Mouse (Mus musculus) adrenal gland, adult 2 months (tissue): ENCODE measurements around the gene E030030I06Rik. TPM values are rescaled to one million over a fixed set of nuclear protein-coding genes. Genes with fewer than 3 reads are reported as not detected.
"Not testable (repeated sequence)": the region's sequence is repeated elsewhere in the genome, so short reads cannot be mapped to it uniquely, and the experiment has no call there.

Experiments
- DNase-seq: peaks from one replicate; pipeline ENCODE4 v3.0.0; 2021
- long read RNA-seq: library from polyadenylated mRNA; stranded (forward); transcript quantifications from one replicate; pipeline ENCODE4 v2.0.0, GENCODE M21; 2021
- polyA plus RNA-seq: library from polyadenylated mRNA; depleted of rRNA; stranded (reverse); fragments of >200 nt; gene quantifications from 2 replicates; pipeline ENCODE4 v1.2.3, GENCODE M21; 2012; rRNA removed
- total RNA-seq, 2 experiments: library from RNA; stranded (reverse); gene quantifications; 2 replicates each; pipeline ENCODE4 v1.2.3; 2021

The E030030I06Rik gene
- total RNA-seq (1 to 10 TPM; 4.7 to 9.8 TPM), polyA plus RNA-seq (4.3 and 8.1 TPM in 2 replicates)
- long read RNA-seq, partial matches to known transcripts = 0 of 4 reads
- long read RNA-seq, other reads (novel, unspliced or antisense) = 0 of 4 reads

DNA sequence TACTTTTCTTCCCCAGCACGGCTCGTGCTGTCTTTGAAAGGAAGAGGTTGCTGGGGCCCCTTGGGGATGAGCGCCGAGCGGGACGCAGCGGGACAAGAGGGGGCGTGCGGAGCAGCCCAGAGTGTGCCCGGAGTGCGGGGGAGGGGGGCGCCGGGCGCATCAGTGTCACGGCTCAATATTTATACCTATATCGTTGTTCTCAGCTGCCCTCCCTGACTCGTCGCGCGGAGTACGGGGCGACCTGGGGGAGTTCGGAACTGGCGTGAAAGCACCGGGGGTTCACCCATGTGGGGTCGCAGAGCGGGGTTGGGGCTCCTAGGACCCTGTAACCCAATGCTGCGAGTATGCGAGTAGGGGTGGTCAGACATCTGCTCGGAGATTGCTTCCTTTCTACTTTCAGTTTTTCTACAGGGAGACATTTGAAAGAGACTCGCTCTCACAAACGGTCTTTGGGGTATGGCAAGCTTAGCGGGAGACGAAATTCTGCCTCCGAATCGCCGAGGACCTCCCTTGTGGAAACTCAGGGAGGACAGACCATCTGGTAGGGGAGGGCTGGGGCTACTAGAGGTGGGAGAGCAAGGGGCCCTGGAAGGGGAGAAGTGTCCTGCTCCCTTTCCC is at the start of gene E030030I06Rik:
Gene E030030I06Rik (minus strand): TSS at position 198 of the 618 bp plus-strand sequence.
- DNase-seq = peak; percentile 49

DNA sequence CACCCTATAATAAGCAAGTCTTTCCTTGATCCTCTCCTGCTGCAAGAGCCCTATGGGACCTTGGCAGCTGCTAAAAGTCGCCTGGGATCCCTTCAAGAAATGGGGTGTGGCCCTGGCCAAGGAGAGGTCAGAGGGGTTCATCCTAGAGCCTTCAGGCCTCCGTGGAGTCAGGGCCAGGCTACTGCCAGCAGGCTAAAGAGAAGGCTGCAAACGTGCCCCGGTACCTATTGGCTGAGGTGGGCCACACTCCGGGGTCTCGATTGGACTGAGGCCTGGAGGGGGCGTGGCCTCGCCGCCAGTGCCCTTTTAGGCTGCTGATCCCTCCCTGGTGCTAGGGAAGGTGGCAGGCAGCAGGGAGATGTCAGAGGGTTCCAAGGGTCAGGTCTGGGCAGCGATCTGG is 42.0 kb upstream of the E030030I06Rik start:
- not testable (repeated sequence) for DNase-seq

DNA sequence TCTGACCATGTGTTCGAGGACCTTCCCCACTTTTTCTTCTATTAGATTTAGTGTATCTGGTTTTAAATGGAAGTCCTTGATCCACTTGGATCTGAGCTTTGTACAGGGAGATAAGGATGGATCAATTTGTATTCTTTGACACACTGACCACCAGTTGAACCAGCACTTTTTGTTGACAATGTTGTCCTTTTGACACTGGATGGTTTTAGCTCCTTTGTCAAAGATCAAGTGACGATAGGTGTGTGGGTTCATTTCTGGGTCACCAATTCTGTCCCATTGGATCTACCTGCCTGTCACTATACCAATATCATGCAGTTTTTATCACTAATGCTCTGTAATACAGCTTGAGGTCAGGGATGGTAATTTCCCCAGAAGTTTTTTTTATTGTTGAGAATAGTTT is 27.4 kb upstream of the E030030I06Rik start:
- not testable (repeated sequence) for DNase-seq

DNA sequence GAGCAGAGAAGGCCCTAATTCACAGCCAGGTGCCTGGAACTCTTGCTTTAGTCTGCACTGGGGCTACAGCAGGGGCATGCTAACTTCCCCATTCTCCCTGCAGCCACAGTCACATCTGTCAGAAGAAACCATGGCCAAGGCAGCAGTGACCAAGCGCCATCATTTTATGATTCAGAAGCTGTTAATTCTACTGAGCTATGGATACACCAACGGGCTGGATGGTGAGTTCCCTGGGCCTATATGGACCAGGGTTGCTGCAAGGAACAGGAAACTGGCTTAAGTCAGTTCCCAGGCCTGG is 25.1 kb upstream of the E030030I06Rik start:
- not testable (repeated sequence) for DNase-seq

DNA sequence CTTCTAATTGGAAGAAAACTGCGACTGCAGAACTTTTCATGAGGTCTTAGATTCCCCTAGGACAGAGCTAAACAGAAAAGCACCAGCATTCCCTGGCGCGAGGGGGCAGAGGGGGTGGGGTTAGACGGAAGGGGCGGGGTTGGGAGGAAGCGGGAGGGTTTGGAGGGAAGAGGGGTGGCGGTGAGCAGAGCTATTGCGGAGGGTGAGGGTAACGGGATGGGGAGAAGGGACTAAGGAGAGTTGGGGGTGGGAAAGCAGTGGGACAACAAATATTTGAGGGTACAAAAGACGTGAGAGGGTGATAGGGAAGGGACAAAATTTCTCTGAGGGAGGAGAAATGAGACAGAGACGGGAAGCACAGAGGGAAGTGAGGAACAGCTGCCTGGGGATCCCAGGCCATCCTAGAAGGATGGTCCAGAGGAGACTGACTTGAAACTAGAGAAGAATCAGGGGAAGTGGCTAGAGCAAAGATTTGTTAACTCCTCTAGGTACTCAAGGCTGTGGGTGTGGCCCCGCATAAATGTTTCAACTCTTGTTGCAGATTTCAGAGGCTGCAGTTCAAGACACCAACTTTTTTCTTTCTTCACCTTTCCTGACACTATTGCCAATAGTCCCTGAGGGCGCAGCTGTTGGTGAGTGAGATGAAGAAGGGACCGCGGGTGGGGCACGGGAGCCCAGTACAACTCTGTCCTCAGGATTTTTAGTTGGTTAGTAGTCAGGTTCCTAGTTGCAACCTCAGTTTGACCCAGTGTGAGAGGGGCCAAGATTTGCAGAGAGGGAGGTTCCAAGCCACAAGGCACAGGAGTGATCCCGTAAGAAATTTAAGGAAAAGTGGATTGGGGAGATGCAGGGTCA is 24.5 kb upstream of the E030030I06Rik start:
- DNase-seq = not testable (repeated sequence)

DNA sequence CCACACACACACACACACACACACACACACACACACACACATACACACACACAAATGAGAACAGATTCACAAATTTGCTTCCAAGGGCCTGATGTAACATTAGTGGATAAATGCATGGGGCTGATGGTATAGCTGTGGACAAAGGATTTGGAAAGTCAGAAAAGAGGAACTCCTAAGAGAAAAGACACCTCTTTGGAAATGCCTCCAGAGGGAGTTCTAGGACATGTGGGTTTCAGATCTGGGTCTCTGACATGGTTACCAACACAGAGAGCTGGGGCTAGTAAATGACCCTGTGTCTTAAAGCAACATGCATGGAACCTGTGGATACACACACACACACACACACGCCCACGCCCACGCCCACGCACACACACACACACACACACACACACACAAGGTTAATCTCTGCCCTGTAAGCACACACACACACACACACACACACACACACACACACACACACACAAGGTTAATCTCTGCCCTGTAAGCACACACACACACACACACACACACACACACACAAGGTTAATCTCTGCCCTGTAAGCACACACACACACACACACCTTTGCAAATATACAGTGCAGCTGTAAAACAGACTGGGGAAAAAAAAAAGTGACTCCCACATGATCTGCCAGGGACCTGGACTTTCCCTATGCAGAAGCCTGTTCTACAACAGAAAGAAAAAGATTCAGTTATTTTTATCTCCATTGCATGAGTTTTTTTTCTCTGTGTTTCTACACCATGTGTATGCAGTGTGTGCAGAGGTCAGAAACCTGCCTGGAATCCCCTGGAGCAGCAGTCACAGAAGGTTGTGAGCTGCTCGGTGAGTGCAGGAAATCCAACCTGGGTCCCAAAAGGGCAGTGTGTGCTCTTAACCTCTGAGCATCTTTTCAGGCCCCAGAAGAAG is 23.6 kb upstream of the E030030I06Rik start:
- not testable (repeated sequence) for DNase-seq

DNA sequence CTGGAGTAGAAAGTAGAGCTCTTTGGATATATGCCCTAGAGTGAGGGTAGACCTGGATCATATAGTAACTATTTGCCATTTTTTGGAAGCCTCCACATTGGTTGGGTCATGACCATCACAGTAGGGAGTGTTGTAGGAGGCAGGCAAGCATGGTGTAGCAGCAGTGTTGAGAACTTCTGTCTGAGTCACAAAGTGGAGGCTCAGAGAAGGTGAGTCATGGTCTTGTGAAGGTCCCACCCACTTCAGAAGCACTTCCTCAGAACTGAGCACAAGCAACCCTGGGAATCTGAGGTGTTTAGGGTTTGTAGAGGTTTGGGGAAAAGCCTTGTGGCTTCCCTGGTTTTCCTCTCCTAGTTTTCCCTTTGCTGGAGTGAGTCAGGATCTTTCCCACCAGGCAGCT is 20.0 kb upstream of the E030030I06Rik start:
- DNase-seq = not testable (repeated sequence)

DNA sequence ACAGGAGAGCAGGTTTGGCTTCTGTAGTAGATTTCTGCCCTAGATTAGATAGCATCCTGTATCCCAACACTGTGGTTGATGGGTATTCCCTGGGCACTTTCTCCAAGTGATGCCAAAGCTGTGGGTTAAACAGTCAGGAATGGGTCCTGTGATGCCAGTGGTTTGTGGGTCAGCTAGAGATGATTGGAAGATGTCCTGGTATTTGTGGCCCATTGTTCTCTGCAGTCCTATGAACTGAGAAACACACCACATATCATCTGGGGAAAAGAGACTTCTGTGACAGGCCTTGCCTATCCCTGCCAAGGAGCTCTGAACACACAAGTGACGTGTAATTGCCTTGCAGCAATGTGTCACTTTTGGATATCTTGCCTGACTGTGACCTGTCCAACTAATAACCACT is 18.0 kb upstream of the E030030I06Rik start:
- DNase-seq = not testable (repeated sequence)

DNA sequence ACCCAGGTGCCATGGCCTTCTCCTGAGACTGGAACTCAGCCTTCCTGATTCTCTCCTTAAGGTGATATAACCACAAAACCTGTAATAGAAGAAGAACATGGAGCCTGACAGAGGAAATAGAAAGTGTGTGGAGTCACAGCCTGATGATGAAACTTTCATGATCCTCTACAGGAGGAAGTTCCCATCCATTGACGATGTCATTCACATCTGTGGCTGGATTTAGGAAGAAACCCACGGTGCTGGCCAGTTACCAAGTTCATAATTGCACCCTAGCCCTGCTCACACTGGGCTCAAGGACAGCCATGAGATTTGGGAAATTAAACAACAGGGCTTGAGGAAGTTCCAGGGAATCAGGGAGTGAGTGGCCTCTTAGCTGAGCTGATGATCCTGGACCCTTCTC is 17.0 kb upstream of the E030030I06Rik start:
- not testable (repeated sequence) for DNase-seq

DNA sequence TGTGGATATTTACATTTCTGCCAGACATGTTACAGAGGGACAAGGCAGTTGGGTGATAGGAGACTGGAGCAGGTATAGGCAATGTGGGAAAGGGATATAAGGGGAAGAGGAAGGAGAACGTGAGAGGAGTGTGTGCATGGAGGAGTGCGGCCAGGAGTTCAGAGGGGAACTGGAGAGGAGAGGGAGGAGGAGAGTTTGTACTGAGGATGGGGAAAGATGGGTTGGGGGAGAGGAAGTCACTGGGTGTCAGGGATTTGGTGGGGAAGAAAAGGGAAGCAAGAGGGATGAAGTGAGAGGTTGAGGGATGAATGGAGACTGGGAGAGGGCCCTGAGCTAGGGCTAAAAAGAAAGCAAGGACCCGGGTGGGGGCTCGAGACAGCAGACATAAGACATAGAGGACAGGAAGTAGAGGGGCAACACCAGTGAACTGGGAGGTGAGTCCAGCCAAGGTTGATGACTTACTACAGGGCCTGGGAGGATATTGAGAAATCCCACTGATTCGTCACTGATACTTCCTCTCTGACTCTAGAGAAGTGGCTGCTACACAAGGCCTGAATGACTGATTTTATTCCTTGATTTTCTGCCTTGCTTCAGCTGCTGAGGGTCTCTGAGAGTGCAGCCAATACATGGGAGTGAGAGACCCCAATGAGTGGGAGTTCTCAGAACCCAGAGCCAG is 16.4 kb upstream of the E030030I06Rik start:
- peak; percentile 16 for DNase-seq

DNA sequence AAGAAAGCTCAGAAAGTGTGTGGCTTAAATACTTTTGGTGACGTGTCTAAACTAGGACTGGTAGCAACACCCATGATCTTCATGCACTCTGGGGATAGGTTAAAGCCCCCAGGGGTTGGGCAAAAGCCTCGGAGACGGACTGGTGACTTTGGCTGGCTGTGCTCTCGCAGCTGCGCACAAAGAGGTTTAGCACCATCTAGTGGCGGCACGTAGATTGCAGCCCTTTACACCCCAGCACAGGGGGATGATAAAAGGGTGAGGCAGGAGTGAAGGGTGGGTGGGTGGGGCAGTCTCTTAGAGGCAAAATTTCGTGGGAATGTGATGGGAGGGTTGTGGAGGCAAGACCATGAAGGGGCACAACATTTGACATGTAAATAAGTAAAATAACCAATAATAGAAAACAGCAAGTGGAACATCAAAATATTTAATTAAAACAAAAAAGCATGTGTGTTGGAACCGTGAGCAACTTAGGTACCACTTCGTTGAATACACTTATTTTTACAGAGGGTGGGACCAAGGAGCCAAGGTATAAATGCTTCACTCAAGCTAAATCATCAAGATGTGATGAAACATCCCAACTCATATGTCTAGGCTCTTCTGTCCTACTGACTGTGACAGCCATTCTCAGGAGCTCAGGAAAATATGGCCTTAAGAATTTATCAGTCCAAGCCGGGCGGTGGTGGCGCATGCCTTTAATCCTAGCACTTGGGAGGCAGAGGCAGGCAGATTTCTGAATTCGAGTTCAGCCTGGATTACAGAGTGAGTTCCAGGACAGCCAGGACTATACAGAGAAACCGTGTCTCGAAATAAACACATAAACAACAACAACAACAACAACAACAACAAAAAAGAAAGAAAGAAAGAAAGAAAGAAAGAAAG is 14.9 kb upstream of the E030030I06Rik start:
- peak; percentile 75 for DNase-seq

DNA sequence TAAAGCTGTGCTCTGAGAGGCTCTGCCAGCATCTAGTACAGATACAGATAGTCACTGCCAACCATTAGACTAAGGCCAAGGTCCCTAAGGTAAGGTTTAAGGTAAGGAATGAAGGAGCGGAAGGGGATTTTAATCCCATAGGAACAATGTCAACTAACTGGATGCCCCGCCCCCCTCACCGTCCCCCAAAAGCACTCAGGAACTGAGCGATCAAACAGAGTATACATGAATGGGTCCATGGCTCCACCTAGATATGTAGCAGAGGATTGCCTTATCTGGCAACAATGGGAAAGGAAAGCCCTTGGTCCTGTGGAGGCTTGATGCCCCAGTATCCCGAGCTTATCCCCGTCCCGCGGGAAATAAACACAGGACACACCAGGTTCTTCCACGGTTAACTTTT is 14.2 kb upstream of the E030030I06Rik start:
- DNase-seq = not testable (repeated sequence)

DNA sequence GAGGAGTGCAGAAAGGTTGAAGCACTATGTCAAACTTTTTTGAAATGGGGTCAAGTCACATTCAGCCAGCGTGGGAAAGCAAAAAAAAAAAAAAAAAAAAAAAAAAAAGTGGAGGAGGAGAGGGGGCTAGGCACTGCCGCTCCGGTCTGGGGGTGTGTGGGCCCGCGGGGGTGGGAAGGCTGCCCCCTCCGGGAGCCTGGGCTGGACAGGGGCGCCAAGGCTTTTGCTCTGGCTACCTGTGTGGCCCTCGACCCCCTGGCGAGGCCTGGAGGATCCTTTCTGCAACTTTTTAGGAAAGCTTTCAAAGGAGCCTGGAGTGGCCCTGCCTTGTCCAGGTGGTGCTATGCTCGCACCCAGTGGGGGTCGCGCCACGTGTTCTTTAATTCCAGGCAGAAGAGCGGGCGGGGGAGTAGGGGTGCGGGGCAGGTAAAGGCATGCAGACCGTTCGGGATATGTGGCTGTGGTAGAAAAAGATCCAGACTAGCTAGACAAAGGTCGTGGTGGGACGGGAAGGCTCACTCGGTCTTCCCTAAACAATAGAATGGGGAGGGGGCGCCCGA is 10.6 kb upstream of the E030030I06Rik start:
- DNase-seq = no peak

DNA sequence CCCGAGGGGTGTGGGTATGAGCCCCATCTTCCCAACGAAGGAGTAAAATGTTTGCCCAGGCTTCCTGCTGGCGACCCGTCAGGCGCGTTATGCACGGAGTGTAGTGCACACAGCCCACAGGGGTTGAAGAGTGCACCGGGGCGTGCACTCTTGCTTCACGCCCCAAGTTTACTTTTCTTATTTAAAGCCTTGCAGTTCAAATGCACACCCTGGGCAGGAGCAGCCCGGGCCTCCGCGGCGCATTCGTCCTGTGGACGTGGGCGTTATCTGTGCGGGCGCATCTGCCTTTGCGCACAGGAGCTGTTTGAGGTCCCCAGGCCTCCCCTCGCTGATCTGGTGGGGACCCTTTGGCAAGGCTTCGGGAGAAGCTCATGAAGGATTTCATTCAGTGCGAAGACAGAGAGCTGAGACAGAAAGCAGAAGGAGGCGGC is 10.1 kb upstream of the E030030I06Rik start:
- peak; percentile 11 for DNase-seq

DNA sequence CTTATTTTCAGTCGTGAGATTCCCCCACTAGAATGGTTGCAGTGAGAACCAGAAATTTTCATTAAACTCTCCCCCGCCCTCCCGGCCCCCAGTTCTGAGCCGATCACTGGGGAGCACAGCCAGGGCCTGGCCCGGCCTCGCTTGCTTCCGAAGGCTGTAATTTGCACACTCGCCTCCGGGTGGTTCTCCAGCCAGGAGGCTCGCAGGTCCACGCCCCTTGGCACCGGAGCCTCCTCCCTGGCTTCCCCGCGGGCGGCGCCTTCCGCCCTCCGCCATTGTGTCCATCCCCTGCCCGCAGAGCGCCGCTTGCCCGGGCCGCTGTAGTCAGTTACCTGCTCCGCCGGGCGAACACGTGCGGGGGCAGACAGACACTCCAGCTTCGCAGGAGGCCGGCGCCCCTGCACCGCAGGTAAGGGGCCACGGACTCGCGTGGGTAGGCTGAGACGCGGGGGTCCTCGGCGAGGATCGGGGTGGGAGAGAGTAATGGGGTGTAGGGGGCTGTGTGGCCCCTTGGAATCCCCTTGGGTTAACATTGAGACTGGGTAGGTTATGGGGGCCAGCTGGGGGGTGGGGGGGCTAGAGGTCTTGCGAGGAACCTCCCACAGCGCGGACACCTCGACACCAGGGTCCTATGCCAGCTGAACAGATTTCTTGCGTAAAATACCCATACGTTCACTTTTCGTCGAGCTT is 9.4 kb upstream of the E030030I06Rik start, which contains the start of the genes Raet1e and H60b:
Gene Raet1e (plus strand): TSS at position 260 of the 690 bp plus-strand sequence.
Gene H60b (plus strand): TSS at position 277 of the 690 bp plus-strand sequence.
- peak; percentile 87 for DNase-seq

DNA sequence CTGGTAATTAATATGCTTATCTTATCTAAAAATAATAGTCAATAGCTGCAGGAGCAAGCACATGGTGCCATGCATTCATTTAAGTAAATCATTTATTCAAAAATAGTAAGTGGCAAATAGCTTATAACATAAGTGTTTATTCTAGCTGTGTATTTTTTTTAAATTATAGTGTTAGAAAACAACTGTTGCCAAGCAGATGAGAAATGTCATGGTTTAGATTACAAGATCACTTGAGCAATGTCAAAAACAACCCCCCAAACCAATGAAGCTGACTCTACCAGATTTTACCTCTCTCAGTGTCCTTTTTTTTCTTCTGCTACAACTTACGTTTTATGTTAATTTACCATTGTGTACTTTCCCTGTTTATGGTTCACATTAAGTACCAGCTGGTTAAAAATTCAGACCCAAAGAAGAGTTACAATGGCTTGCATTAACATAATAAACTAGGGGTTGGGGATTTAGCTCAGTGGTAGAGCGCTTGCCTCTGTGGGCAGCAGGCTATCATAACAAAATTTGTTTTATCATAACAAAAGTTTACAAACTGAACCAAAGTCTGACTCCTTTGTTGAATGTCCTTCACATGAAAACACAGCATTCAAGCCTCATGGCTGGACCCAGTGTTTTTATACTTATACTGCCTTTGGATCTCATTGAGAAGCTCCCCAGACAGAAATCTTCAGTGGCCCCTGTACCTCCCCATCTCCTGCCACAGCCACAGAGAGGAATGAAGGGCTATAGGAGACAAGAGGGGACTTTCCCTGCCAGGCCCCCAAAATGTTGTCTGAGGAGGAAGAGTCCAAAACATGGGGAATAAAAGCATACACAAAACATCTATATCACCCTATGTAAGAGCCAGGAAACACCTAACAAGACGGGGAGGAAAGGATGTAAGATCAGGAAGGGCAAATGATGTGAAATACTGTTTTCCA is 6.1 kb upstream of the E030030I06Rik start:
- DNase-seq = no peak

DNA sequence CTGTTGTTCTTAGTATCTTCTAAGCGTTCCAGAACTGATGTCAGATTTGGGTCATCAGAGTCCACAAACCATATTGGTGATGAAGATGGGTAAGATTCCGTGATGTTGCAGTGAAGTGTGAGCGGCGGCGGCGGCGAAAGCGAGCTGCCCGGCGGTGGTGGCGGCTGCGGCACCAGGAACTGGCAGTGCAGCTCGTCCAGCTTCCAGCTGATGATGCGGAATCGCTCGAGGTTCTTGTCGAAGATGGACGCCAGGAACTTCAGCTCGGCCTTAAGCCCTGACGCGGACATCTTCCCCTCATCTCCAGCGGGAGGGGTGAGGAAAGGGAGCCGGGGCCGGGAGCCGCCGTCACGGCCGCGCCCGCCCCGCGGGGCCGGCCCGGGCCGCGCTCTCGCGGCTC is 5.1 kb upstream of the E030030I06Rik start:
- peak; percentile 32 for DNase-seq

DNA sequence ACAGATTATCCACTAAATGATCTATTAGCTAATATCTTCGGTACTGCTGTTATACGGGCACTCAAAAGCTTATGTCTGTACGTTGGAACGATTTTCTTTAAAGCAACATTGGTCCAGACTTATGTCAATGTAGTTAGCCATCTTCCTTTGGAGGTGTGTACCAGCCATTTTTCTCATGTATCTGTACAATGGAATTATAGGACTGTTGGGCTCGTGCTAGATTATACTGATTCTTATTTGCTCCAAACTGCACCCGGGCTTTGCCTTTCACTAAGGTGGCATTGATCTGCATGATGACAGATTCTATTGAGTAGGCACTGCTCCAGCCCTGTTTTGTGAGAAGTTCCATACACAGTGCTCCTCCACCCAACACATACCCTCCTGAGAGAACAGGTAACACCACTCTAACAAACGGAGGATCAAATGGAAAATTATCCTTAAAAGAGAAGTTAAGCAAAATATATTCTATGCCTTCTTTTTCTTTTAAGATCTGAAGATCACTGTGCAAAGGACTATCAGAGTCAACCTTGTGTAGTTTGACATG is 4.1 kb upstream of the E030030I06Rik start:
- DNase-seq = not testable (repeated sequence)
